Comparison of ENCODE assay signal across 8 mouse cellular contexts in genomic region chr16:16584409-16585032, GRCm38 (mm10). TPM values are rescaled to one million over a fixed set of nuclear protein-coding genes. Genes with fewer than 3 reads are reported as not detected.
A peak's percentile ranks its signal among the peaks of the same experiment; 100 is the strongest.
DNase-seq lines count a peak whose midpoint lies in the region; ATAC-seq and TF ChIP-seq lines count a peak whose summit lies in the region.

No protein-coding gene starts in this region.

- no peaks in the 10 kb centered on the region for H3K9me3 ChIP-seq in ES-Bruce4 (replicated peaks; ENCODE audit: control insufficient read depth, insufficient read depth, low read length, poor library complexity, severe bottlenecking)
- no peaks in the 10 kb centered on the region for H3K9me3 ChIP-seq in forebrain, embryonic 11.5 days (ENCODE audit: control insufficient read depth, low read length)
- no peaks in the 10 kb centered on the region for H3K9me3 ChIP-seq in lung, embryonic 14.5 days (ENCODE audit: low read depth, low read length)

- H3K27me3 ChIP-seq in ES-Bruce4 (ENCODE audit: control insufficient read depth, insufficient read depth, low read length, poor library complexity, severe bottlenecking): no peaks in the 10 kb centered on the region
- no peaks in the 10 kb centered on the region for H3K27me3 ChIP-seq in forebrain, embryonic 11.5 days (ENCODE audit: control insufficient read depth, insufficient read depth, low read length)
- no peaks in the 10 kb centered on the region for H3K27me3 ChIP-seq in lung, embryonic 14.5 days (ENCODE audit: insufficient read depth, low read length)

- H3K4me2 ChIP-seq in forebrain, embryonic 11.5 days (ENCODE audit: low read depth, low read length, severe bottlenecking): no peak overlapping the region
- no peak overlapping the region for H3K4me2 ChIP-seq in lung, embryonic 14.5 days

- H3K9ac ChIP-seq in ES-Bruce4 (ENCODE audit: low read depth, poor library complexity, severe bottlenecking): no peak overlapping the region
- no peak overlapping the region for H3K9ac ChIP-seq in forebrain, embryonic 11.5 days (ENCODE audit: low read length)
- H3K9ac ChIP-seq in lung, embryonic 14.5 days: no peak overlapping the region

- no peak overlapping the region for H3K27ac ChIP-seq in ES-Bruce4 (ENCODE audit: insufficient read depth, low read length)
- H3K27ac ChIP-seq in forebrain, embryonic 11.5 days (ENCODE audit: low read depth, low read length): no peak overlapping the region
- H3K27ac ChIP-seq in lung, embryonic 14.5 days (ENCODE audit: low read depth): no peak overlapping the region

- WGBS in forebrain, embryonic 11.5 days: 81% methylated on average over 4 of the region's 4 CpGs
- WGBS in large intestine, adult 2 months: 57% methylated on average over 4 of the region's 4 CpGs
- WGBS in lung, embryonic 14.5 days: 73% methylated on average over 4 of the region's 4 CpGs

- H3K4me1 ChIP-seq in ES-Bruce4 (ENCODE audit: control insufficient read depth, insufficient read depth, low read length): no peaks in the 10 kb centered on the region
- no peaks in the 10 kb centered on the region for H3K4me1 ChIP-seq in forebrain, embryonic 11.5 days (replicated peaks; ENCODE audit: control insufficient read depth, insufficient read depth, low read length)
- no peaks in the 10 kb centered on the region for H3K4me1 ChIP-seq in lung, embryonic 14.5 days (ENCODE audit: insufficient read depth)

- DNase-seq in brain, adult 2 months (ENCODE audit: low read depth, low spot score): peak; percentile 91
- peak; percentile 85 for DNase-seq in forebrain, embryonic 11.5 days (ENCODE audit: low spot score)
- DNase-seq in heart, postnatal 14 days: peak; percentile 72 to 85
- DNase-seq in large intestine, adult 2 months (ENCODE audit: low read depth, low spot score): peak; percentile 64
- peak; percentile 92 for DNase-seq in lung, embryonic 14.5 days
- DNase-seq in ovary, postnatal 10 days (ENCODE audit: low spot score): peak; percentile 19
- DNase-seq in thymus, postnatal 0 days (ENCODE audit: low spot score): peak; percentile 72

- no peak for TF ChIP-seq POLR2A in ES-Bruce4 (IDR thresholded peaks at IDR 0.05; ENCODE audit: insufficient read depth, low read length)

- peak; percentile 87 for ATAC-seq in forebrain, embryonic 11.5 days (replicated peaks; ENCODE audit: low FRiP score)
- peak; percentile 76; the same call in 1 of the 2 replicates for ATAC-seq in lung, embryonic 14.5 days (ENCODE audit: insufficient read depth)

- no peaks in the 10 kb centered on the region for H3K36me3 ChIP-seq in ES-Bruce4 (ENCODE audit: control insufficient read depth, insufficient read depth, low read length, poor library complexity, severe bottlenecking)
- H3K36me3 ChIP-seq in forebrain, embryonic 11.5 days (ENCODE audit: control insufficient read depth, insufficient read depth, low read length): no peaks in the 10 kb centered on the region
- no peaks in the 10 kb centered on the region for H3K36me3 ChIP-seq in lung, embryonic 14.5 days (ENCODE audit: insufficient read depth)

- H3K4me3 ChIP-seq in ES-Bruce4 (ENCODE audit: low read depth, low read length): no peak overlapping the region
- no peak overlapping the region for H3K4me3 ChIP-seq in forebrain, embryonic 11.5 days (ENCODE audit: low read depth, low read length)
- no peak overlapping the region for H3K4me3 ChIP-seq in lung, embryonic 14.5 days (ENCODE audit: low read depth, low read length)

- intact Hi-C loops in heart, postnatal 14 days (cut with DNase I): loop anchor here (5.0 to 10.0 kb wide), 2 partner anchors 260 to 382 kb away; no protein-coding TSS in a partner anchor

- peak; percentile 76 for TF ChIP-seq CTCF in ES-Bruce4 (IDR thresholded peaks at IDR 0.05; ENCODE audit: low read depth, low read length)
- peak; percentile 87 for TF ChIP-seq CTCF in lung, embryonic 14.5 days (IDR thresholded peaks at IDR 0.05; ENCODE audit: low read depth)

- no peak for TF ChIP-seq EP300 in ES-Bruce4 (IDR thresholded peaks at IDR 0.05; ENCODE audit: insufficient read depth, low read depth, low read length)

RNA-seq across cellular contexts. Expression of gene Fgd4, which starts 15.8 kb away (rescaled TPM):
- 15.7 and 16.6 TPM in 2 replicates for polyA plus RNA-seq in ES-Bruce4 (2011; ENCODE audit: insufficient read depth, insufficient read length, low read depth, missing spikeins)
- polyA plus RNA-seq in forebrain, embryonic 11.5 days (2014; fragmentation: Nextera tagmentation; extraction: Ambion mirVana): 20.3 and 23.8 TPM in 2 replicates
- 10 to 100 TPM; 41.0 to 44.3 TPM for total RNA-seq in heart, postnatal 14 days (2021)
- 2.7 and 7.4 TPM in 2 replicates for polyA plus RNA-seq in large intestine, adult 2 months (2012; rRNA removed)
- polyA plus RNA-seq in lung, embryonic 14.5 days (2014; fragmentation: Nextera tagmentation; extraction: Ambion mirVana): 6.0 and 6.8 TPM in 2 replicates
- 2.3 and 2.9 TPM in 2 replicates for polyA plus RNA-seq in thymus, postnatal 0 days (2015; fragmentation: Nextera tagmentation; extraction: Ambion mirVana)

Comparison
In these comparisons a context has a peak if more than half of its experiments do, and no peak if none do; other contexts are left out.
1. DNase-seq: peak in every context shown above with its lines; median percentile 92 in lung, embryonic 14.5 days; 91 in brain, adult 2 months; 85 in forebrain, embryonic 11.5 days; 78 in heart, postnatal 14 days; 72 in thymus, postnatal 0 days; 64 in large intestine, adult 2 months; 19 in ovary, postnatal 10 days.